Mouse (Mus musculus) MEL (cell line): ENCODE measurements at regions not wholly inside any gene's neighbourhood (a gene's known extent, or its start where the extent isn't known, plus 50 kb on each side); places are given as distances from the start of the nearest gene placed in this dataset.

Source experiments
- DNase-seq: peaks from one replicate; pipeline ENCODE4 v3.0.0; 2011; ENCODE audit warnings: low read depth, low spot score
- H3K27ac ChIP-seq: 2 replicates; pipeline ENCODE4 v1.5.1; 2012; ENCODE audit warnings: low read depth, mild to moderate bottlenecking, control low read depth, low read length, moderate library complexity; ENCODE audit not compliant: control insufficient read depth
- H3K27me3 ChIP-seq, 2 experiments: fragments of 150-350 bp in 1 of 2; sonication (generic) in 1 of 2; 2 replicates each; pipeline ENCODE4 v1.6.1; 2012; ENCODE audit warnings: low read length in 2 of 2, mild to moderate bottlenecking in 2 of 2, improper control_type of control experiment in 1 of 2, moderate library complexity in 1 of 2; ENCODE audit not compliant: insufficient read depth in 2 of 2, control insufficient read depth in 1 of 2
- H3K36me3 ChIP-seq, 2 experiments: 2 replicates each; pipeline ENCODE4 v1.6.1; 2012 to 2014; ENCODE audit warnings: low read length in 2 of 2, improper control_type of control experiment in 1 of 2, inconsistent platforms in 1 of 2, mild to moderate bottlenecking in 1 of 2; ENCODE audit not compliant: insufficient read depth in 2 of 2, control insufficient read depth in 1 of 2
- H3K4me1 ChIP-seq, 2 experiments: fragments of 150-350 bp in 1 of 2; sonication (generic) in 1 of 2; 2 replicates each; pipeline ENCODE4 v1.6.1; 2012; ENCODE audit warnings: low read length in 2 of 2, improper control_type of control experiment in 1 of 2, mild to moderate bottlenecking in 1 of 2; ENCODE audit not compliant: insufficient read depth in 2 of 2, control insufficient read depth in 1 of 2
- H3K4me3 ChIP-seq, 2 experiments: fragments of 150-350 bp in 1 of 2; sonication (generic) in 1 of 2; 2 replicates each; pipeline ENCODE4 v1.5.1; 2012; ENCODE audit warnings: low read depth in 2 of 2, low read length in 2 of 2, mild to moderate bottlenecking in 2 of 2, moderate library complexity in 2 of 2, control low read depth in 1 of 2, improper control_type of control experiment in 1 of 2; ENCODE audit not compliant: control insufficient read depth in 1 of 2, insufficient read depth in 1 of 2
- H3K79me2 ChIP-seq: 2 replicates; pipeline ENCODE4 v1.6.1; 2012; ENCODE audit warnings: mild to moderate bottlenecking, low read length, moderate library complexity; ENCODE audit not compliant: control insufficient read depth, poor library complexity, insufficient read depth
- H3K9ac ChIP-seq: 2 replicates; pipeline ENCODE4 v1.6.1; 2012; ENCODE audit warnings: low read depth, mild to moderate bottlenecking, control low read depth, low read length, moderate library complexity; ENCODE audit not compliant: control insufficient read depth, poor library complexity, severe bottlenecking
- H3K9me3 ChIP-seq: fragments of 150-350 bp; sonication (generic); replicated peaks from 2 replicates; pipeline ENCODE4 v1.6.1; 2012; ENCODE audit warnings: mild to moderate bottlenecking, low read length, improper control_type of control experiment, moderate library complexity; ENCODE audit not compliant: insufficient read depth
- BHLHE40 ChIP-seq: IDR thresholded peaks from 2 replicates; pipeline ENCODE4 v1.6.1; 2012; ENCODE audit warnings: low read depth, mild to moderate bottlenecking, inconsistent platforms, low read length, improper control_type of control experiment, borderline replicate concordance
- CTCF ChIP-seq, 3 experiments: IDR thresholded peaks in 2 of 3; conservative IDR thresholded peaks in 1 of 3; 2 replicates each; pipeline ENCODE4 v1.5.1; 2011 to 2012; ENCODE audit warnings: low read length in 3 of 3, low read depth in 2 of 3, mild to moderate bottlenecking in 2 of 3, improper control_type of control experiment in 1 of 3, inconsistent platforms in 1 of 3, mixed read lengths in 1 of 3, moderate library complexity in 1 of 3; ENCODE audit not compliant: control insufficient read depth in 1 of 3, insufficient read depth in 1 of 3, poor library complexity in 1 of 3, severe bottlenecking in 1 of 3
- E2F4 ChIP-seq: IDR thresholded peaks from 2 replicates; pipeline ENCODE4 v1.6.1; 2011; ENCODE audit warnings: low read depth, low read length, improper control_type of control experiment, borderline replicate concordance
- GATA1 ChIP-seq: IDR thresholded peaks from 2 replicates; pipeline ENCODE4 v1.6.1; 2011; ENCODE audit warnings: low read depth, low read length, improper control_type of control experiment
- KAT2A ChIP-seq: conservative IDR thresholded peaks from 2 replicates; pipeline ENCODE4 v1.6.1; 2012; ENCODE audit warnings: low read depth, low read length, improper control_type of control experiment, inconsistent platforms
- MAFK ChIP-seq: IDR thresholded peaks from 2 replicates; pipeline ENCODE4 v1.6.1; 2011; ENCODE audit warnings: low read depth, mild to moderate bottlenecking, low read length, improper control_type of control experiment, borderline replicate concordance
- MAX ChIP-seq: IDR thresholded peaks from 2 replicates; pipeline ENCODE4 v1.6.1; 2011; ENCODE audit warnings: low read length, improper control_type of control experiment
- MAZ ChIP-seq: IDR thresholded peaks from 2 replicates; pipeline ENCODE4 v1.6.1; 2012; ENCODE audit warnings: low read depth, mild to moderate bottlenecking, inconsistent platforms, low read length, improper control_type of control experiment
- MEF2A ChIP-seq: IDR thresholded peaks from 2 replicates; pipeline ENCODE4 v1.6.1; 2014; ENCODE audit warnings: low read depth, mild to moderate bottlenecking, inconsistent platforms, low read length, improper control_type of control experiment; ENCODE audit not compliant: poor library complexity, insufficient replicate concordance, severe bottlenecking; ENCODE audit errors: extremely low read depth
- MYB ChIP-seq: IDR thresholded peaks from 2 replicates; pipeline ENCODE4 v1.6.1; 2011; ENCODE audit warnings: mild to moderate bottlenecking, low read depth, low read length, improper control_type of control experiment
- NELFE ChIP-seq: IDR thresholded peaks from 2 replicates; pipeline ENCODE4 v1.6.1; 2011; ENCODE audit warnings: low read depth, low read length, improper control_type of control experiment
- POLR2A ChIP-seq, 2 experiments: IDR thresholded peaks; 2 replicates each; pipeline ENCODE4 v1.6.1; 2011 to 2012; ENCODE audit warnings: low read length in 2 of 2, mild to moderate bottlenecking in 2 of 2, control low read depth in 1 of 2, improper control_type of control experiment in 1 of 2, low read depth in 1 of 2, moderate library complexity in 1 of 2; ENCODE audit not compliant: control insufficient read depth in 1 of 2, insufficient read depth in 1 of 2, poor library complexity in 1 of 2
- POLR2AphosphoS2 ChIP-seq: IDR thresholded peaks from 2 replicates; pipeline ENCODE4 v1.6.1; 2011; ENCODE audit warnings: low read length, improper control_type of control experiment
- POLR2AphosphoS5 ChIP-seq: IDR thresholded peaks from 2 replicates; pipeline ENCODE4 v1.6.1; 2012; ENCODE audit warnings: low read depth, borderline replicate concordance, mild to moderate bottlenecking, inconsistent platforms, low read length, moderate library complexity, mixed read lengths
- RCOR1 ChIP-seq: IDR thresholded peaks from 2 replicates; pipeline ENCODE4 v1.6.1; 2012; ENCODE audit warnings: low read depth, mild to moderate bottlenecking, inconsistent platforms, low read length, improper control_type of control experiment
- SIN3A ChIP-seq: IDR thresholded peaks from 2 replicates; pipeline ENCODE4 v1.6.1; 2012; ENCODE audit warnings: low read length, improper control_type of control experiment, inconsistent platforms
- SMC3 ChIP-seq: IDR thresholded peaks from 2 replicates; pipeline ENCODE4 v1.6.1; 2011; ENCODE audit warnings: low read depth, low read length, improper control_type of control experiment
- TAL1 ChIP-seq: IDR thresholded peaks from 2 replicates; pipeline ENCODE4 v1.6.1; 2012; ENCODE audit warnings: mild to moderate bottlenecking, inconsistent platforms, low read length, moderate library complexity, mixed read lengths
- TBP ChIP-seq: IDR thresholded peaks from 2 replicates; pipeline ENCODE4 v1.8.0; 2011; ENCODE audit warnings: low read depth, low read length, improper control_type of control experiment
- UBTF ChIP-seq: IDR thresholded peaks from 2 replicates; pipeline ENCODE4 v1.6.1; 2012; ENCODE audit warnings: low read depth, mild to moderate bottlenecking, inconsistent platforms, low read length, improper control_type of control experiment, moderate library complexity, borderline replicate concordance; ENCODE audit not compliant: insufficient read depth
- USF1 ChIP-seq: IDR thresholded peaks from 2 replicates; pipeline ENCODE4 v1.6.1; 2014; ENCODE audit warnings: low read depth, mild to moderate bottlenecking, inconsistent platforms, low read length, improper control_type of control experiment, moderate library complexity
- ZC3H11A ChIP-seq: IDR thresholded peaks from 2 replicates; pipeline ENCODE4 v1.6.1; 2012; ENCODE audit warnings: low read depth, mild to moderate bottlenecking, inconsistent platforms, low read length, improper control_type of control experiment
- ZMIZ1 ChIP-seq: IDR thresholded peaks from 2 replicates; pipeline ENCODE4 v1.6.1; 2012; ENCODE audit warnings: low read depth, mild to moderate bottlenecking, inconsistent platforms, low read length, improper control_type of control experiment, moderate library complexity

DNA sequence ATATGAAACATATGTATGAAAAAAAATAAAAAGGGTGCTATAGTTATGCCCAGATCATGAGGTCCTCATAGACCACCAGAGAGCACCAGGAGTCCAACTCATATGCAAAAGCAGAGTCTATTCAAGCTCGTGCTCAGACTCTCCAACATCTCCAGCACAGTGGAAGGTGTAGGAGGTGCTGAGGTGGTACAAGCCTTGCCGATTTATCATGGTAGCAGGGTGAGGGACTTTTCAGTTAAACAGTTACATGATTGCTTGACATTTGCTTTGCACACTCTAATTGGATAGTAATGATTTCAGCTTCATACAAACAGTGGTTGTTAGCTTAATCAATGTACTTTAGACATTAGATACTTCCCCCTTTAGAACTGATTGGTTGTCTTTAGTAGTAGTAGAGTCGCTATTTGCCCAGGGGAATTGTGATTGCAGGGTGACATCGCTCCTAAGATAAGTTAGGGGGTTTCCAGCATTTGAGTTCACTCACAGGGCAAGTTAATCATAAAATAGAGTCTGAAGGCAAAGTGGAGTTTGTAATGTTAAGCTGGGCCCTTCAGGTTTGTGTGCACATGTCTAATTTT, 162.3 kb upstream of the Cdh9 start:
- H3K27ac ChIP-seq = no peak overlapping the region
- no peaks in the 10 kb centered on the region for H3K27me3 ChIP-seq
- TF ChIP-seq CTCF (IDR thresholded peaks at IDR 0.05 in 2 of 3, conservative IDR thresholded peaks at IDR 0.05 in 1 of 3; ENCODE audit: control insufficient read depth in 1 of 3, insufficient read depth in 1 of 3, low read depth in 2 of 3, low read length in 3 of 3, poor library complexity in 1 of 3, severe bottlenecking in 1 of 3) = no peak
- no peak for TF ChIP-seq POLR2AphosphoS2
- no peak for TF ChIP-seq KAT2A
- TF ChIP-seq, all 39 proteins: peak for 0
- H3K36me3 ChIP-seq = no peaks in the 10 kb centered on the region
- H3K4me3 ChIP-seq = no peak overlapping the region
- no peaks in the 10 kb centered on the region for H3K4me1 ChIP-seq
- DNase-seq = no peak
- no peaks in the 10 kb centered on the region for H3K79me2 ChIP-seq
- no peak overlapping the region for H3K9ac ChIP-seq
- no peaks in the 10 kb centered on the region for H3K9me3 ChIP-seq

DNA sequence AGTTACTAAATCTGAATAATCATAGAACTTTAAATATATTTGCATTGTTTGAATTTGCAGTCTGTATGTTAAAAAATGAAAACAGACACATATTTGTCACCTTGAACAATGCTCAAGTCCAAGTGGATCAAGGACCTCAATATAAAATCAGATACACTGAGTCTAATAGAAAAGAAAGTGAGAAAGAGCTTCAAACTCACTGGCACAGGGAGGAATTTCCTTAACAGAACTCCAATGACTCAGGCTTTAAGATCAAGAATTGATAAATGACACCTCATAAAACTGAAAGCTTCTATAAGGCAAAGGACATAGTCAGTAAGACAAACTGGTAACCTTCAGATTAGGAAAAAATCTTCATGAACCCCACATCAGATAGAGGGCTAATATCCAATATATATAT, 161.8 kb upstream of the Cdh9 start:
- no peak for DNase-seq
- Histone ChIP-seq H3K9ac (no peak overlapping the region), H3K79me2 (no peaks in the 10 kb centered on the region), H3K4me3 (no peak overlapping the region), H3K27ac (no peak overlapping the region), H3K27me3 (no peaks in the 10 kb centered on the region), H3K36me3 (no peaks in the 10 kb centered on the region), H3K9me3 (no peaks in the 10 kb centered on the region), H3K4me1 (no peaks in the 10 kb centered on the region)
- TF ChIP-seq MAX = no peak
- TF ChIP-seq GATA1 = no peak
- no peak for TF ChIP-seq E2F4
- TF ChIP-seq USF1 = no peak
- TF ChIP-seq NELFE = no peak
- no peak for TF ChIP-seq SMC3
- no peak for TF ChIP-seq TBP
- no peak for TF ChIP-seq CTCF (IDR thresholded peaks at IDR 0.05 in 2 of 3, conservative IDR thresholded peaks at IDR 0.05 in 1 of 3; ENCODE audit: control insufficient read depth in 1 of 3, insufficient read depth in 1 of 3, low read depth in 2 of 3, low read length in 3 of 3, poor library complexity in 1 of 3, severe bottlenecking in 1 of 3)
- TF ChIP-seq UBTF = no peak
- no peak for TF ChIP-seq POLR2A (IDR thresholded peaks at IDR 0.05; ENCODE audit: control insufficient read depth in 1 of 2, insufficient read depth in 1 of 2, low read depth in 1 of 2, low read length in 2 of 2, poor library complexity in 1 of 2)

DNA sequence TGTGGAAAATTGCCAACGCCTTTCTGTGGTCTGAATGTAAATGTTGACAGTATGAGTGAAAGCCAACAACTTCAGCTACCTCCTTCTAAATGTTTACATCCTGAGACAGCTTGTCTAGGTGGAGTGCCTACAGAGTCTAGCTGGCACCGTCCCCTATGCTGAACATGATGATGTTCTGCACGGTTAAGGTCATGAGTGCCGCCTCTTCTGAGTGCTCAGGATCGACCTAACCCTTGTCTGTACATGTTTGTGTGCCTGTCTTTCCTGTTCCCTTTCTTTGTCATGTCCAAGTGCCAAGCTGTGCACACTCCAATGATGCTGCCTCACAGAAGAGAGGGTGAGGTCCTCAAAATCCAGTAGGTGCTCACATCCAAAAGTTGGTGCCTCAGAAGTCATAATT, 111.7 kb upstream of the Cdh9 start:
- no peak for DNase-seq
- Histone ChIP-seq H3K9ac (no peak overlapping the region), H3K36me3 (no peaks in the 10 kb centered on the region; a peak in 1 of 4 replicates), H3K4me1 (no peaks in the 10 kb centered on the region), H3K27me3 (no peaks in the 10 kb centered on the region), H3K27ac (no peak overlapping the region), H3K4me3 (no peak overlapping the region), H3K79me2 (no peaks in the 10 kb centered on the region), H3K9me3 (no peaks in the 10 kb centered on the region)
- TF ChIP-seq SMC3 = no peak
- no peak for TF ChIP-seq MAX
- no peak for TF ChIP-seq MYB
- no peak for TF ChIP-seq KAT2A
- no peak for TF ChIP-seq USF1
- no peak for TF ChIP-seq RCOR1
- no peak for TF ChIP-seq POLR2AphosphoS5
- no peak for TF ChIP-seq ZMIZ1
- TF ChIP-seq SIN3A = no peak
- no peak for TF ChIP-seq GATA1
- TF ChIP-seq NELFE = no peak
- no peak for TF ChIP-seq POLR2AphosphoS2
- TF ChIP-seq TAL1 = no peak
- TF ChIP-seq MEF2A = no peak
- TF ChIP-seq ZC3H11A = no peak
- no peak for TF ChIP-seq POLR2A (IDR thresholded peaks at IDR 0.05; ENCODE audit: control insufficient read depth in 1 of 2, insufficient read depth in 1 of 2, low read depth in 1 of 2, low read length in 2 of 2, poor library complexity in 1 of 2)
- no peak for TF ChIP-seq MAFK
- TF ChIP-seq MAZ = no peak
- no peak for TF ChIP-seq BHLHE40
